Mouse (Mus musculus) stomach, postnatal 0 days (tissue): ENCODE measurements at regions not wholly inside any gene's neighbourhood (a gene's known extent, or its start where the extent isn't known, plus 50 kb on each side); places are given as distances from the start of the nearest gene placed in this dataset.

Source experiments
- CTCF ChIP-seq: IDR thresholded peaks from 2 replicates; pipeline ENCODE4 v1.5.1; 2016; ENCODE audit warnings: antibody characterized with exemption, low read depth, mild to moderate bottlenecking, moderate library complexity
- EP300 ChIP-seq: optimal IDR thresholded peaks from 2 replicates; pipeline ENCODE3; 2016; ENCODE audit warnings: antibody characterized with exemption

DNA sequence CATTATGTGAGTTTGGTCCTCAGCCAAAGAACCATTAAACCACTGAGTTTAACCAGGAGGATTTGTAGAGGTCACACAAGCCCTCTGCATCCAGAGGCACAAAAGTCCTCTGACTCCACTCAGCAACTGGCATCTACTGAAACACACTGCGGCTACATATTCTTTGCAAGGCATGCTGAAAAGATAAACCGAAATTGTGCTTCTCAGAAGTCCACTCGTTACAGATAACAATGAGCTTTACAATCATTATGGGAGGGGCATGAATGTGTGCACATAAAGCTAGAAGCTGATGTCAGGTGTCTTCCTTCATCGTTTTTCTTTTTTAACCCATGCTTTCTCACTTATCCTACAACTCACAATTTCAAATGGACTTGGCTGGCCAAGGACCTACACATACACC lies 102.8 kb upstream of the Onecut1 start:
- TF ChIP-seq CTCF = no peak
- no peak for TF ChIP-seq EP300
